Mouse (Mus musculus) stomach, embryonic 16.5 days (tissue): ENCODE data around the gene Phf21a. TPM values are rescaled to one million over a fixed set of nuclear protein-coding genes. Genes with fewer than 3 reads are reported as not detected.
A peak's percentile ranks its signal among the peaks of the same experiment; 100 is the strongest.
"Not testable (repeated sequence)": the region's sequence is repeated elsewhere in the genome, so short reads cannot be mapped to it uniquely, and the experiment has no call there.

ENCODE experiments used
- ATAC-seq: fragments of 200-750 bp; cut with Nextera tagmentation; 2 replicates; pipeline ENCODE4 v1.8.0; 2017; ENCODE audit warnings: moderate number of reproducible peaks, moderate TSS enrichment; ENCODE audit not compliant: insufficient read depth, low FRiP score
- H3K27ac ChIP-seq: fragments of 300-500 bp; sonication (generic); 2 replicates; pipeline ENCODE4 v1.5.1; 2014; ENCODE audit warnings: low read length
- H3K27me3 ChIP-seq: fragments of 300-500 bp; sonication (generic); 2 replicates; pipeline ENCODE4 v1.6.1; 2014; ENCODE audit warnings: low read length, control low read depth, mixed read lengths; ENCODE audit not compliant: control insufficient read depth, insufficient read depth
- H3K36me3 ChIP-seq: fragments of 300-500 bp; sonication (generic); 2 replicates; pipeline ENCODE4 v1.6.1; 2014; ENCODE audit warnings: low read length; ENCODE audit not compliant: control insufficient read depth, insufficient read depth
- H3K4me1 ChIP-seq: fragments of 300-500 bp; sonication (generic); 2 replicates; pipeline ENCODE4 v1.6.1; 2014; ENCODE audit warnings: low read length, control low read depth, mixed read lengths; ENCODE audit not compliant: control insufficient read depth, insufficient read depth
- H3K4me2 ChIP-seq: fragments of 300-500 bp; sonication (generic); 2 replicates; pipeline ENCODE4 v1.6.1; 2014; ENCODE audit warnings: low read depth, low read length, mixed read lengths
- H3K4me3 ChIP-seq: fragments of 300-500 bp; sonication (generic); replicated peaks from 2 replicates; pipeline ENCODE4 v1.5.1; 2014; ENCODE audit warnings: mild to moderate bottlenecking, low read length
- H3K9ac ChIP-seq: fragments of 300-500 bp; sonication (generic); 2 replicates; pipeline ENCODE4 v1.6.1; 2014; ENCODE audit warnings: low read length
- H3K9me3 ChIP-seq: fragments of 300-500 bp; sonication (generic); replicated peaks from 2 replicates; pipeline ENCODE4 v1.6.1; 2016; ENCODE audit warnings: low read length, control low read depth; ENCODE audit not compliant: control insufficient read depth
- WGBS: fragments of 180-500 bp; shearing (Covaris S2); extraction: QIAGEN DNeasy Blood & Tissue Kit; methylation state at CpG from one replicate; pipeline ENCODE4 v1.1.7; 2014; 5-methylcytosine and 5-hydroxymethylcytosine counted together
- polyA plus RNA-seq: library from polyadenylated mRNA; unstranded; fragments of >200 nt; fragmentation: Nextera tagmentation; extraction: Ambion mirVana; gene quantifications from 2 replicates; pipeline ENCODE4 v1.2.1, GENCODE M21; 2015

Phf21a gene
- polyA plus RNA-seq, 1 experiment from 2014 or later: 23.8 TPM

- H3K36me3 ChIP-seq: no peaks in the 10 kb centered on the region
- ATAC-seq: no peak
- H3K4me1 ChIP-seq: peaks cover 37% of the 10 kb centered on the region
- peak overlapping the region; percentile 39 for H3K4me3 ChIP-seq
- peak overlapping the region; percentile 63 for H3K9ac ChIP-seq
- peak overlapping the region; percentile 57 for H3K27ac ChIP-seq
- no peaks in the 10 kb centered on the region for H3K9me3 ChIP-seq
- peak overlapping the region; percentile 53 for H3K4me2 ChIP-seq
- no peaks in the 10 kb centered on the region for H3K27me3 ChIP-seq
- WGBS: 22% methylated on average over 11 of the region's 11 CpGs
Observed at GRCm38 (mm10) chr2:92391703-92392317, 298.9 kb downstream of the Phf21a start.

- H3K27me3 ChIP-seq: no peaks in the 10 kb centered on the region
- no peaks in the 10 kb centered on the region for H3K36me3 ChIP-seq
- no peak for ATAC-seq
- H3K9me3 ChIP-seq: no peaks in the 10 kb centered on the region
- H3K9ac ChIP-seq: peak overlapping the region; percentile 63
- WGBS: 6% methylated on average over 26 of the region's 26 CpGs
- H3K27ac ChIP-seq: peak overlapping the region; percentile 57
- H3K4me1 ChIP-seq: peaks cover 37% of the 10 kb centered on the region
- H3K4me3 ChIP-seq: peak overlapping the region; percentile 39
- peak overlapping the region; percentile 53 for H3K4me2 ChIP-seq
Observed at GRCm38 (mm10) chr2:92392318-92393264, 299.7 kb downstream of the Phf21a start.

- no peak overlapping the region for H3K4me2 ChIP-seq
- H3K9ac ChIP-seq: no peak overlapping the region
- H3K9me3 ChIP-seq: no peaks in the 10 kb centered on the region
- no peaks in the 10 kb centered on the region for H3K27me3 ChIP-seq
- H3K27ac ChIP-seq: no peak overlapping the region
- peaks cover 17% of the 10 kb centered on the region; the same call in 1 of the 2 replicates for H3K4me1 ChIP-seq
- no peak for ATAC-seq
- WGBS: 77% methylated on average over 3 of the region's 3 CpGs
- H3K36me3 ChIP-seq: no peaks in the 10 kb centered on the region
- no peak overlapping the region for H3K4me3 ChIP-seq
Observed at GRCm38 (mm10) chr2:92395535-92395934, 302.6 kb downstream of the Phf21a start.

- H3K27me3 ChIP-seq: no peaks in the 10 kb centered on the region
- no peak for ATAC-seq
- H3K4me2 ChIP-seq: no peak overlapping the region
- 0 out of 2 replicates have a peak, but pooled peaks cover 6% of the 10 kb centered on the region for H3K4me1 ChIP-seq
- H3K27ac ChIP-seq: no peak overlapping the region
- no peaks in the 10 kb centered on the region for H3K9me3 ChIP-seq
- H3K36me3 ChIP-seq: no peaks in the 10 kb centered on the region
- H3K9ac ChIP-seq: no peak overlapping the region
- WGBS: 65% methylated on average over 1 of the region's 1 CpGs
- H3K4me3 ChIP-seq: no peak overlapping the region
Observed at GRCm38 (mm10) chr2:92397436-92397835, 304.5 kb downstream of the Phf21a start.

- 71% methylated on average over 4 of the region's 4 CpGs for whole genome bisulfite sequencing
- not testable (repeated sequence) for H3K4me1 ChIP-seq, H3K9me3 ChIP-seq, H3K4me2 ChIP-seq, H3K9ac ChIP-seq, H3K27ac ChIP-seq, H3K36me3 ChIP-seq, H3K27me3 ChIP-seq, ATAC-seq, H3K4me3 ChIP-seq
Observed at GRCm38 (mm10) chr2:92399877-92400276, 307.0 kb downstream of the Phf21a start.

- H3K9ac ChIP-seq: peak overlapping the region; percentile 74
Observed at GRCm38 (mm10) chr2:92400682-92401081, 307.8 kb downstream of the Phf21a start.

GRCm38 (mm10) chr2:92401091-92401561 is 308.2 kb downstream of the Phf21a start, which contains the start of gene Mapk8ip1:
TSS of gene Mapk8ip1 (minus strand) at chr2:92401263.
- Histone ChIP-seq H3K4me1 (0 out of 2 replicates have a peak, but pooled peaks cover 3% of the 10 kb centered on the region), H3K4me3 (peak within 1 kb of the TSS; percentile 59), H3K9me3 (no peaks in the 10 kb centered on the region), H3K36me3 (peaks cover 7% of the 10 kb centered on the region; the same call in 1 of the 2 replicates), H3K27me3 (no peaks in the 10 kb centered on the region), H3K4me2 (peak within 1 kb of the TSS; percentile 95), H3K27ac (no peak within 1 kb of the TSS), H3K9ac (peak within 1 kb of the TSS; percentile 74)
- ATAC-seq: peak; percentile 78; the same call in 1 of the 2 replicates
- 1% methylated on average over 59 of the region's 59 CpGs for WGBS

More at GRCm38 (mm10) chr2:92400682-92401081, 307.8 kb downstream of the Phf21a start:
- Histone ChIP-seq H3K4me2 (peak overlapping the region; percentile 95), H3K36me3 (peaks cover 3% of the 10 kb centered on the region; the same call in 1 of the 2 replicates), H3K4me3 (peak overlapping the region; percentile 59), H3K27me3 (no peaks in the 10 kb centered on the region), H3K4me1 (0 out of 2 replicates have a peak, but pooled peaks cover 3% of the 10 kb centered on the region), H3K27ac (no peak overlapping the region), H3K9me3 (no peaks in the 10 kb centered on the region)
- no peak for ATAC-seq
- WGBS: 4% methylated on average over 22 of the region's 22 CpGs

GRCm38 (mm10) chr2:92402591-92403326 is 309.8 kb downstream of the Phf21a start:
- Histone ChIP-seq H3K4me2 (no peak overlapping the region), H3K27ac (no peak overlapping the region), H3K9me3 (no peaks in the 10 kb centered on the region), H3K4me1 (0 out of 2 replicates have a peak, but pooled peaks cover 3% of the 10 kb centered on the region), H3K27me3 (no peaks in the 10 kb centered on the region), H3K9ac (no peak overlapping the region), H3K36me3 (peaks cover 7% of the 10 kb centered on the region), H3K4me3 (no peak overlapping the region)
- ATAC-seq: no peak
- WGBS: 72% methylated on average over 4 of the region's 4 CpGs
